Mouse (Mus musculus) embryonic facial prominence, embryonic 12.5 days (tissue): Measurements from ENCODE around the gene 1600012H06Rik. TPM values are rescaled to one million over a fixed set of nuclear protein-coding genes. Genes with fewer than 3 reads are reported as not detected.
"Not testable (repeated sequence)": the region's sequence is repeated elsewhere in the genome, so short reads cannot be mapped to it uniquely, and the experiment has no call there.

ENCODE experiments used
- ATAC-seq: fragments of 200-750 bp; cut with Nextera tagmentation; 2 replicates; pipeline ENCODE4 v1.8.0; 2017; ENCODE audit not compliant: insufficient number of reproducible peaks, insufficient read depth, low FRiP score, low TSS enrichment
- H3K27ac ChIP-seq: fragments of 300-500 bp; sonication (generic); 2 replicates; pipeline ENCODE4 v1.5.1; 2016; ENCODE audit warnings: mild to moderate bottlenecking
- H3K27me3 ChIP-seq: fragments of 300-500 bp; sonication (generic); 2 replicates; pipeline ENCODE4 v1.6.1; 2016; ENCODE audit warnings: mild to moderate bottlenecking, moderate library complexity
- H3K36me3 ChIP-seq: fragments of 300-500 bp; sonication (generic); 2 replicates; pipeline ENCODE4 v1.6.1; 2016; ENCODE audit warnings: mild to moderate bottlenecking
- H3K4me1 ChIP-seq: fragments of 300-500 bp; sonication (generic); 2 replicates; pipeline ENCODE4 v1.6.1; 2016
- H3K4me2 ChIP-seq: fragments of 300-500 bp; sonication (generic); replicated peaks from 2 replicates; pipeline ENCODE4 v1.6.1; 2016; ENCODE audit warnings: mild to moderate bottlenecking, moderate library complexity
- H3K4me3 ChIP-seq: fragments of 300-500 bp; sonication (generic); 2 replicates; pipeline ENCODE4 v1.5.1; 2016; ENCODE audit warnings: mild to moderate bottlenecking
- H3K9ac ChIP-seq: fragments of 300-500 bp; sonication (generic); 2 replicates; pipeline ENCODE4 v1.6.1; 2016; ENCODE audit warnings: mild to moderate bottlenecking, moderate library complexity
- H3K9me3 ChIP-seq: fragments of 300-500 bp; sonication (generic); 2 replicates; pipeline ENCODE4 v1.6.1; 2016; ENCODE audit warnings: mild to moderate bottlenecking, moderate library complexity
- WGBS: fragments of 180-500 bp; shearing (Covaris S2); methylation state at CpG from one replicate; pipeline ENCODE4 v1.1.7; 2016; 5-methylcytosine and 5-hydroxymethylcytosine counted together
- polyA plus RNA-seq: library from polyadenylated mRNA; unstranded; fragments of >200 nt; fragmentation: Nextera tagmentation; extraction: Ambion mirVana; gene quantifications from 2 replicates; pipeline ENCODE4 v1.2.1, GENCODE M21; 2016

The 1600012H06Rik gene
- polyA plus RNA-seq, 1 experiment from 2014 or later = 33.3 TPM

DNA sequence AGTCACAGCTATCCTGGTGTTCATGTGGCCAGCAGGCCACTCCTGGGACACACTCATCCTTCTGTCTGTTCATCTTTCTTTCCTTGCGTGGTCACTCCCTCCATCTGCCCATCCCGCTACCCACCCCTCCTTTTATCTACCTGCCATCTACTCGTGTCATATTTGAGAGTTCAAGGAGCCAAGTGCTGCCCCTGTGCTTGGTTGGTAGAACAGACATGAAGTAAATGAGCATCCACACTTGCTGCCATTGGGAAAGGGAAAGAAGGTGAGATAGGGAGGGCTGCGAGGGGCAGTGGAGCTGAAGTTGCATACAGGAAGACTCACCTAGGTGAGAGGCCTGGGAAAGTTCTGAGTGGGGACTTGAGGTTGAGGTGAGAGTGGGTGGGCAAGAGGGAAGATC is 28.6 kb upstream of the 1600012H06Rik start:
- H3K4me1 ChIP-seq = no peaks in the 10 kb centered on the region
- no peak overlapping the region for H3K27ac ChIP-seq
- H3K9ac ChIP-seq = no peak overlapping the region
- no peaks in the 10 kb centered on the region for H3K36me3 ChIP-seq
- ATAC-seq = no peak
- H3K4me3 ChIP-seq = no peak overlapping the region
- 85% methylated on average over 4 of the region's 4 CpGs for WGBS
- H3K9me3 ChIP-seq = no peaks in the 10 kb centered on the region
- H3K4me2 ChIP-seq = no peak overlapping the region
- H3K27me3 ChIP-seq = no peaks in the 10 kb centered on the region

DNA sequence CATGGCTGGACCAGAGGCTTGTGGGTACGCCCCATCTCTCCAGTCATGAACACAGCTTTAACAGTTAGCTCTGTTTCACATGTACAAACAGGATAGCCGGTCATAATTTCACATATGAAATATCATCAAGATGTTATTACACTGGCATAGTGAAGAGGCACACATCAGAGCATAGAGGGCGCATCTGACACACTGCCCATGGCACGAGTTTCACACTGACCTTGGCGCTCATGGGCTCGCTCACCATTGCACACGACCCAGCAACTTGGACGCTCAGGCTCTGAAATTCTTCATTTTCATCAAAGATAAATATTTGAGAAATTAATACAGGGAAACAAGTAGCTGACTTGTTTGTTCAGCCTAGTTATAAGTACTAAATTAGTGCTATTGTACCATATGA is 25.1 kb upstream of the 1600012H06Rik start:
- no peak for ATAC-seq
- Histone ChIP-seq H3K4me1 (no peaks in the 10 kb centered on the region), H3K4me3 (no peak overlapping the region), H3K9ac (no peak overlapping the region), H3K36me3 (no peaks in the 10 kb centered on the region), H3K9me3 (no peaks in the 10 kb centered on the region), H3K4me2 (no peak overlapping the region), H3K27me3 (no peaks in the 10 kb centered on the region), H3K27ac (no peak overlapping the region)
- WGBS = 90% methylated on average over 8 of the region's 8 CpGs

DNA sequence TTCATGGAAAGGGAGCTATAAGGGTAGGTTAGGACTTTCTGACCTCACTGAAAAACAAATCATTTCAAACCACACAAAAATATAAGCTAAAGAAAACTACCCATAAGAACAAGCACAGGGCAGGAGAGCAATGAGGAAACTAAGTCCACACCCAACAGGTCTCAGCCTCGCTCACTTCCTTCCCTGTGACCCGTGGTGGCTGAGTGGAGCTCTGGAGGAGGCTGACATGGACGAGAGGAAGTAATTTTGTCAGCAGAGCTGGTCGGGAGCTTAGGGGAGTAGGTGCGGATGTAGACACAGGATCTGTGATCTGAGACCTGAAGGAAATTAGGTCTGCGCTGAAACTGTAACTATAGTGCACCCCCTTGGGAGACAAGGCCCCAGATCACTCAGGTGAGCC is 21.4 kb upstream of the 1600012H06Rik start:
- no peak overlapping the region for H3K27ac ChIP-seq
- no peaks in the 10 kb centered on the region for H3K36me3 ChIP-seq
- no peaks in the 10 kb centered on the region for H3K9me3 ChIP-seq
- ATAC-seq = no peak
- H3K27me3 ChIP-seq = no peaks in the 10 kb centered on the region
- 52% methylated on average over 6 of the region's 6 CpGs for WGBS
- H3K4me1 ChIP-seq = no peaks in the 10 kb centered on the region
- no peak overlapping the region for H3K4me2 ChIP-seq
- H3K4me3 ChIP-seq = no peak overlapping the region
- no peak overlapping the region for H3K9ac ChIP-seq

DNA sequence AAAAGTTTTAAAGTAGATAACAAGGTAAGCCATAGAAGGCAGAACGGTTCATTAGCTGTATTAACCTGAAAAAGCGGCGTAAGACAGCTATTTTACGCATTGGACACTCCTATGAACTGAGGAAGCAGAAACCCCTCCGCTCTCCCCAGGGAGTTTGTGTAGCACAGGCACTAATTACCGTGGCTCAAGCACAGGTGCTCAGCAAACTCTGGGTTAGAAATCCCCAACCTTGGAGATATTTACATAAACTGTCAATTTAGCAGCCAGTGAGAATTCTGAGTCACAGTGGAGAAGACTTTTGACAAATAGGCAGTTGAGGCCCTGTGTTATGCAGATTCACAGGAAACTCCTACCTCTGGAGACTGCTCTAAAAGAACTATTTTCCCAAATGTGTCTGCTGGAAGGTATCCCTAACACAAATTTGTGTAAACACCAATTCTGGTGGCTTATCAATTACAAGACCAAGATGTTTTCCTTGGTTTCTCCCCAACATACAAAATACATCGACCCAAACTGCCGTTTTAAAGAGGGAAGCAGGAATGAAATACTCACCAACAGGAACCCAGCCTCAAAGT is 15.3 kb upstream of the 1600012H06Rik start:
- no peak for ATAC-seq
- Histone ChIP-seq H3K36me3 (no peaks in the 10 kb centered on the region), H3K9ac (no peak overlapping the region), H3K4me3 (no peak overlapping the region), H3K27me3 (no peaks in the 10 kb centered on the region), H3K4me2 (no peak overlapping the region), H3K4me1 (no peaks in the 10 kb centered on the region), H3K27ac (no peak overlapping the region), H3K9me3 (no peaks in the 10 kb centered on the region)
- WGBS = 78% methylated on average over 8 of the region's 8 CpGs

DNA sequence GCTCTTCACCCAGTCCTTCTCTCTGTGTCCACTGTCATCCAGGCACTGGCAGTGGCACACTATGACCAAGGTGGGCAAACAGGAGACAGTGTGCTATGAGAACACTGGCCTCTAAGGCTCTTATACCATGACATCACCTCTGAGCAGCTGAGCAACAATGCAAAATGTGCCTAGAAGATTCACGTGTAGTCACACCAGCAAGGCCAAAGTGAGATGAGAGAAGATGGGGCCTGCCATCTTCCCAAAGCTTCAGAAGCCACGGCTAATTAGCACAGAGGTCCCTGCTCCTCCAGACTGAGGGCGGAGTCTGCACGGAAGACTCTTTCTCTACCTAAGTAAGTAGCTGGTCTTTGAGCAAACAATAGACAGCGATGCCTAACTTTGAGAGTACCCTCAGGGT is 14.4 kb upstream of the 1600012H06Rik start:
- no peak overlapping the region for H3K4me2 ChIP-seq
- no peaks in the 10 kb centered on the region for H3K36me3 ChIP-seq
- H3K4me1 ChIP-seq = no peaks in the 10 kb centered on the region
- no peak for ATAC-seq
- H3K9ac ChIP-seq = no peak overlapping the region
- H3K9me3 ChIP-seq = no peaks in the 10 kb centered on the region
- 69% methylated on average over 5 of the region's 5 CpGs for WGBS
- no peaks in the 10 kb centered on the region for H3K27me3 ChIP-seq
- no peak overlapping the region for H3K4me3 ChIP-seq
- no peak overlapping the region for H3K27ac ChIP-seq

DNA sequence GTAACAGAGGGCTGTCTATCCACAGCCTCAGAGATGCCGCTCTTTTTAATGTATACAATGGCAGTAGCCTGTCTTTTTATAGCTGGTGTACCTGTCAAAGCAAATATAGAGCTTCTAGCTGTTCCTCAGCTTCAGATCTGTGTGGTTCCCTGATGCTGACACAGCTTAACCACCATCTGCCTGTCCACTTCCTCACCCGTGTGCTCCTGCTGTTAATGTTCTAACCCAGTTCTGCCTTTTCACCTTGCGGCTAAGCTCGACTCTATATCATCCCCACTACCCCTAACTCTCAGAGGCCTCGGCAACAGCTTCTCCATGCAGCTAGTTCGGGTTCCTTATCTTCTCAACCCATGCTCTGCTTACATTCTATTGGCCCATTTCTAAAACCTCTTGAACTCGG is 12.3 kb upstream of the 1600012H06Rik start:
- WGBS = 83% methylated on average over 7 of the region's 7 CpGs

DNA sequence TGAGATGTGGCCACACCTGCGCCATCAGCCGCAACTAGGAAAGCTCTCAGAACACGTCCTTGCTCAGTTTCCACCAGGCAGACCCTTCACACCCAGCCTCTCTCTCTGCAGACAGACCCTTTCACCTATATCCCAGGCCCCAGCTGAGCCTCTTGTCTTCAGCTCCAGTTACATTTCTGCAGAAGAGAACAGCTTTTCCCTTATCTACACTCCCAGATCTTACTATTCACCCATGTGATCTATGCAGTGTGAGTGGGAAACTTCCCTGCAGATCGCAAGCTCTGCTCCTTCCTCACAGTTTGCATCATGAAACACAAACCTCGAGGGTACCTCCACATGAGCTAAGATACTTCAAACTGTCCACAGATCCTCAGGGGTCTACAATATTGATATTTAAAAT is 11.5 kb upstream of the 1600012H06Rik start:
- 81% methylated on average over 5 of the region's 5 CpGs for WGBS
- no peaks in the 10 kb centered on the region for H3K27me3 ChIP-seq
- no peak for ATAC-seq
- H3K9me3 ChIP-seq = no peaks in the 10 kb centered on the region
- no peaks in the 10 kb centered on the region for H3K4me1 ChIP-seq
- no peak overlapping the region for H3K4me3 ChIP-seq
- H3K27ac ChIP-seq = no peak overlapping the region
- H3K4me2 ChIP-seq = no peak overlapping the region
- H3K36me3 ChIP-seq = no peaks in the 10 kb centered on the region
- H3K9ac ChIP-seq = no peak overlapping the region

More for the DNA sequence above, 12.3 kb upstream of the 1600012H06Rik start:
- no peaks in the 10 kb centered on the region for H3K9me3 ChIP-seq
- H3K4me3 ChIP-seq = no peak overlapping the region
- H3K9ac ChIP-seq = no peak overlapping the region
- H3K4me2 ChIP-seq = no peak overlapping the region
- no peaks in the 10 kb centered on the region for H3K4me1 ChIP-seq
- no peak for ATAC-seq
- H3K27me3 ChIP-seq = no peaks in the 10 kb centered on the region
- H3K27ac ChIP-seq = no peak overlapping the region
- H3K36me3 ChIP-seq = no peaks in the 10 kb centered on the region

DNA sequence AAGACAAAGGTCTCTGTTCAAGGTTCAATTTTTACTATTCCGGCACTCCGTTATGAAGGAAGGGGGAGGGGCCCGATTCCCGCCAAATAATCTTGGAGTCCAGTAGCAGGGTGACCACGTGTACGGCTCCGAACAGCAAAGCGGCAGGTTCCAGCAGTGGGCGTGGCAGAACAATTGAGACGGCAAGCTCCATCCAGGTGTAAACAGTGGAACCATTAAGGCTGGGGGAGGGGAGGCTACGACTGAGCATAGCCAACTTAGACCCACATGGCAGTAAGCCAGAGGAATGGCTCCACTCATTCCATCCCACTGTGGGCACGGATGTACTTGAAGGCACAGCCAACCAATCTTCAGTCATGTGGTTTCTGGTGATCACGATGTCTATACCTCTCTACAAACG is 7.7 kb upstream of the 1600012H06Rik start:
- not testable (repeated sequence) for H3K9me3 ChIP-seq, H3K9ac ChIP-seq, H3K27me3 ChIP-seq, H3K4me3 ChIP-seq, H3K36me3 ChIP-seq, ATAC-seq, H3K4me1 ChIP-seq, H3K4me2 ChIP-seq, H3K27ac ChIP-seq
- 84% methylated on average over 14 of the region's 14 CpGs for WGBS

DNA sequence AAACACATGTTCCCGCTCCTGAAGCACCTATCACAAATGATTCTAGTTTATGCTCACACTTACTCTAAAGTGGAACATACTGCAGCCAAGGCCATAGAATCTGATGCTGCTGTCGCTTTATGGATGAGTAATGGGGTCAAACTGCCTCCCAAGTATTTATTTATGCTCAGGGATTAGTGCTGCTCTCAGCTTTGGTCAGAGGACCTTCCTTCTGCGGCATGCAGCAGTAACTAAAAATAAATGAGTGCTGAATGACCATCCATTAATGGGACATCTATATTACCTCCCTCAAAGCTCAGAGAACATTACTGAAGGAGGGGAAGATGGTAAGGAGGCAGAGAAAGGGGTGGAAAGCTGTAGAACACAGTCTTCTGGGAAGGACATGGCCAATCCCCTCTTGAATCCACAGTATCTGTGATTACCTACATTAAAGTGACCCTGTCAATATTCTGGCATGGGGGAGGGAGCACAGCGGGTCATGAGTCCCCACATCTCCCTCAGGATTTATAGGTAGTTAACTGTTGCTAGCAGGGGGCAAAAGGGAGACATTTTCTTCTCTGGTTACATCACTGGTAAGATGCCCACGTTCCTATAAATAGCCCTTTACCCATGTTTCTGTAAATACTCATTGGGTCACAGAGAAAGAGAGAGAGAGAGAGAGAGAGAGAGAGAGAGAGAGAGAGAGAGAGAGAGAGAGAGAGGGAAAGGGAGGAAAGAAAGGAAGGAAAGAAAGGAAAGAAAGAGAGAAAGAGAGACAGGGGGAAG is 7.0 kb upstream of the 1600012H06Rik start:
- Histone ChIP-seq H3K9ac (no peak overlapping the region), H3K27ac (no peak overlapping the region), H3K4me2 (no peak overlapping the region), H3K4me3 (no peak overlapping the region), H3K9me3 (no peaks in the 10 kb centered on the region), H3K36me3 (no peaks in the 10 kb centered on the region), H3K4me1 (no peaks in the 10 kb centered on the region), H3K27me3 (no peaks in the 10 kb centered on the region)
- no peak for ATAC-seq
- WGBS = 73% methylated on average over 5 of the region's 5 CpGs

DNA sequence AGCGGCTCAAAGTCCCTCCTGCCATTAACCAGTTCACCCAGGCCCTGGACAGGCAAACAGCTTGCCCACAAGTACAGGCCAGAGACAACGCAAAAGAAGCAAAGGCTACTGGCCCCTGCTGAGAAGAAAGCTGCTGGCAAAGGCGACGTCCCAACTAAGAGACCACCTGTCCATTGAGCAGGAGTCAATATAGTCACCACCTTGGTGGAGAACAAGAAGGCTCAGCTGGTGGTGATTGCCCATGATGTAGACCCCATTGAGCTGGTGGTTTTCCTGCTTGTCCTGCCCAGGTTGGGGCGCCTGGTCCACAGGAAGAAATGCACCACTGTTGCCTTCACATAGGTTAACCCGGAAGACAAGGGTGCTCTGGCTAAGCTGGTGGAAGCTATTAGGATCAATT is 803 bp upstream of the 1600012H06Rik start:
- H3K27ac ChIP-seq = not testable (repeated sequence)
- WGBS = 64% methylated on average over 6 of the region's 6 CpGs

DNA sequence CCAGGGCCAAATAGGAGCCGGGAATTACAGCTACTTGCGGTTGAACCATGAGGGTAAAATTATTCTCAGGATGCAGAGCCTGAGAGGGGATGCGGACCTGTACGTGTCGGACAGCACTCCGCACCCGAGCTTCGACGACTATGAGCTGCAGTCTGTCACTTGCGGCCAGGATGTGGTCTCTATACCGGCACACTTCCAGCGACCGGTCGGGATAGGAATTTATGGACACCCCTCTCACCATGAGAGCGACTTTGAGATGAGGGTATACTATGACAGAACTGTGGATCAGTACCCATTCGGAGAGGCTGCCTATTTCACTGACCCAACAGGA is 710 bp downstream of the 1600012H06Rik start:
- Histone ChIP-seq H3K4me3 (peak overlapping the region; percentile 87), H3K4me1 (peaks cover 16% of the 10 kb centered on the region), H3K9me3 (no peaks in the 10 kb centered on the region), H3K9ac (peak overlapping the region; percentile 83), H3K4me2 (peak overlapping the region; percentile 95), H3K36me3 (peaks cover 27% of the 10 kb centered on the region; the same call in 1 of the 2 replicates), H3K27ac (peak overlapping the region; percentile 80; the same call in 1 of the 2 replicates), H3K27me3 (no peaks in the 10 kb centered on the region)
- peak; percentile 1; the same call in 1 of the 2 replicates for ATAC-seq
- 25% methylated on average over 16 of the region's 16 CpGs for WGBS

More for the DNA sequence above, 803 bp upstream of the 1600012H06Rik start:
- H3K36me3 ChIP-seq = peaks cover 19% of the 10 kb centered on the region; the same call in 1 of the 2 replicates
- H3K9ac ChIP-seq = peak overlapping the region; percentile 83
- peaks cover 16% of the 10 kb centered on the region for H3K4me1 ChIP-seq
- ATAC-seq, H3K27me3 ChIP-seq, H3K9me3 ChIP-seq: not testable (repeated sequence)
- peak overlapping the region; percentile 95 for H3K4me2 ChIP-seq
- peak overlapping the region; percentile 87 for H3K4me3 ChIP-seq

DNA sequence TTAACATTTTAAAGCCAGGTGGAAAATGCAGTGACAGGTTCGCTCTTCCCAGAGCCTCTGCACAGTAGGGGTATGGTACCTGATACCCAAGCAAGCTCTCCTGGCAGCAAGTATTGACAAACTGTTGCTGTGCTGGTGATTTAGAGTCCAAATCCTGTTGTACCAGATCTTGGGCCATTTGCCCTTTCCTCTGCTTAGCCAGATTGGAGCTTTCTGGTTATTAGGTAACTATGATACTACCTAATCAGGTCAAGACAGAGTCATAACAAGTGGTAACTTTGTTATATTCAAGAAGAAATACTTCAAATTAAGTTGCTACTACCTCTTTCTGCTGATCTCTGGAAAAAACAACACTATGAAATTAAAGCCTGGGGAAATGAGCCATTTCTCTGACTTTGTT is 1.6 kb downstream of the 1600012H06Rik start:
- no peak for ATAC-seq
- 88% methylated on average over 1 of the region's 1 CpGs for WGBS
- Histone ChIP-seq H3K9me3 (no peaks in the 10 kb centered on the region), H3K36me3 (peaks cover 33% of the 10 kb centered on the region), H3K27me3 (no peaks in the 10 kb centered on the region), H3K4me1 (peaks cover 16% of the 10 kb centered on the region), H3K4me3 (no peak overlapping the region), H3K4me2 (peak overlapping the region; percentile 95), H3K9ac (no peak overlapping the region), H3K27ac (no peak overlapping the region)
